Mouse (Mus musculus) midbrain, embryonic 12.5 days (tissue): ENCODE results near the gene Tmem236. TPM values are rescaled to one million over a fixed set of nuclear protein-coding genes. Genes with fewer than 3 reads are reported as not detected.
"Not testable (repeated sequence)": the region's sequence is repeated elsewhere in the genome, so short reads cannot be mapped to it uniquely, and the experiment has no call there.

ENCODE experiments used
- ATAC-seq: fragments of 200-750 bp; cut with Nextera tagmentation; 2 replicates; pipeline ENCODE4 v1.8.0; 2017; ENCODE audit warnings: low read depth, moderate TSS enrichment, moderate library complexity; ENCODE audit not compliant: low FRiP score
- H3K27ac ChIP-seq: fragments of 300-500 bp; sonication (generic); replicated peaks from 2 replicates; pipeline ENCODE4 v1.5.1; 2016; ENCODE audit warnings: mild to moderate bottlenecking
- H3K27me3 ChIP-seq: fragments of 300-500 bp; sonication (generic); 2 replicates; pipeline ENCODE4 v1.6.1; 2016; ENCODE audit warnings: mild to moderate bottlenecking
- H3K36me3 ChIP-seq: fragments of 300-500 bp; sonication (generic); 2 replicates; pipeline ENCODE4 v1.6.1; 2016
- H3K4me1 ChIP-seq: fragments of 300-500 bp; sonication (generic); 2 replicates; pipeline ENCODE4 v1.6.1; 2016
- H3K4me2 ChIP-seq: fragments of 300-500 bp; sonication (generic); replicated peaks from 2 replicates; pipeline ENCODE4 v1.6.1; 2016; ENCODE audit warnings: mild to moderate bottlenecking, moderate library complexity
- H3K4me3 ChIP-seq: fragments of 300-500 bp; sonication (generic); 2 replicates; pipeline ENCODE4 v1.5.1; 2016; ENCODE audit warnings: mild to moderate bottlenecking
- H3K9ac ChIP-seq: fragments of 300-500 bp; sonication (generic); replicated peaks from 2 replicates; pipeline ENCODE4 v1.6.1; 2016; ENCODE audit warnings: mild to moderate bottlenecking, moderate library complexity
- H3K9me3 ChIP-seq: fragments of 300-500 bp; sonication (generic); 2 replicates; pipeline ENCODE4 v1.6.1; 2016; ENCODE audit warnings: mild to moderate bottlenecking
- WGBS: fragments of 180-500 bp; shearing (Covaris S2); methylation state at CpG from one replicate; pipeline ENCODE4 v1.1.7; 2016; 5-methylcytosine and 5-hydroxymethylcytosine counted together
- polyA plus RNA-seq: library from polyadenylated mRNA; unstranded; fragments of >200 nt; fragmentation: Nextera tagmentation; extraction: Ambion mirVana; gene quantifications from 2 replicates; pipeline ENCODE4 v1.2.1, GENCODE M21; 2016

Gene Tmem236
- polyA plus RNA-seq, 1 experiment from 2014 or later, result 0.05 TPM

DNA sequence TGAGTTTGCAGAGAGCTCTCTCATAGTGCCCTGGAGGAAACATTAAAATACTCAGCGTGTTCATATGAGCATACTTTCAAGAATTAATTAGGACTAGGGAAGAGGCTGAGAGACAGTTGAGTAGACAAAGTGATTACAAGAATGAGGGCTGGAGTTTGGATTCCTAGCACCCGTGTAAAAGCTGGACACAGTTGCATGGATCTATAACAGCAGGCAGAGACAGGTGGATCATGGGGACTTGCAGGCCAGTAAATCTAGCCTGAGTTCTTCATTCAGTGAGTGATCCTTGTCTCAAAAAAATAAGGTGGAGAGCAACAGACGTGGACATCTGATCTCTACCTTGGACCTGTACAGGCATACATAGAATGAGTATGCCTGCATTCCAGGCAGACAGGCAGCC, 15.3 kb upstream of the Tmem236 start:
- no peak for ATAC-seq
- no peak overlapping the region for H3K27ac ChIP-seq
- H3K9ac ChIP-seq, result no peak overlapping the region
- H3K4me1 ChIP-seq, result no peaks in the 10 kb centered on the region
- no peaks in the 10 kb centered on the region for H3K9me3 ChIP-seq
- H3K4me2 ChIP-seq, result no peak overlapping the region
- WGBS, result 87% methylated on average over 3 of the region's 3 CpGs
- no peak overlapping the region for H3K4me3 ChIP-seq
- H3K27me3 ChIP-seq, result no peaks in the 10 kb centered on the region
- H3K36me3 ChIP-seq, result no peaks in the 10 kb centered on the region

DNA sequence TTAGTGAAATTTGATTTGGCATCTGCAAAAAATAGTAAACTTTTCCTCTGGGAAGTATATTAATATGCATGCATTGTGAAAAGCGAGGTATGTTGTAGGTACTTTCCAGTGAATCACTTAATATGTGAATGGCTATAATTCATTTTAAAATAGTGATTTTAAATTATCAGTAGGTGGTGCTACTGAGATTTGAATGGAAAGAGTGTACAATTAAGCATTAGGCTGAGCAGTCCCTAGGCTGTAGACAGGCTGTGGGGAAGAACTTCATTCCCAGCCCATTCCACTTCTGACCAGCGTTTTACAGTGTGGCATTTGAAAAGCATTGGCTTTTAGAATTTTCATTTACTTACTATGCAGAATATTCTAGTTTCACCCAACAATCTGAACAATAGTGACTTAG, 14.6 kb upstream of the Tmem236 start:
- Histone ChIP-seq H3K4me2 (no peak overlapping the region), H3K9ac (no peak overlapping the region), H3K27ac (no peak overlapping the region), H3K9me3 (no peaks in the 10 kb centered on the region), H3K4me1 (no peaks in the 10 kb centered on the region), H3K27me3 (no peaks in the 10 kb centered on the region), H3K36me3 (no peaks in the 10 kb centered on the region), H3K4me3 (no peak overlapping the region)
- ATAC-seq, result no peak
- 93% methylated on average over 2 of the region's 2 CpGs for WGBS

DNA sequence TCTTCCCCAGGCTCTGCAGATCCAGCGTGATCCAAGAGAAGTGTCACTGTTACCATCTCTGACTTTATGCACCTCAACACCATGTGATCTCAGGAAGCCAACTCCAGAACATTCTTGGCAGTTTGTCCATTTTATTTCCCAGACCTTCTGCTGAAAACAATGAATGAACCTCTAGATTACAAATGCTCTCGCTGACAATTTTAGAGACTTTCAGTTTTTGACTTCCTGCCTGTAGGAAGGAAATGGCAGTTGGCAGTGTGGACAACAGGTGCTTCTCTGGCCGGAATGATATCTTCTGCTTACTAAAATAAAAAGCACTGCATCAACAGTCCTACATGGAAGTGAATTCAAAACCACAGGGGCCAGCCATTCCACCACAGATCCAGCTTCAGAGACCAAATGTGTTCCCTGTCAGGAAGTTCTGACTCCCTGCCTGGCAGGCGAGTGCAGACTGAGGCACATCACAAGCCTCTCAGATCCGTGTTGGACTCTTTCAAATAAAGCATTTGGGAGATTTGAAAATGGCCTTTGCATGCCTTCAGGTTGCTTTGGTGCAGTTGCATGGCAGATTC, 9.8 kb upstream of the Tmem236 start:
- no peaks in the 10 kb centered on the region for H3K4me1 ChIP-seq
- H3K4me2 ChIP-seq, result no peak overlapping the region

DNA sequence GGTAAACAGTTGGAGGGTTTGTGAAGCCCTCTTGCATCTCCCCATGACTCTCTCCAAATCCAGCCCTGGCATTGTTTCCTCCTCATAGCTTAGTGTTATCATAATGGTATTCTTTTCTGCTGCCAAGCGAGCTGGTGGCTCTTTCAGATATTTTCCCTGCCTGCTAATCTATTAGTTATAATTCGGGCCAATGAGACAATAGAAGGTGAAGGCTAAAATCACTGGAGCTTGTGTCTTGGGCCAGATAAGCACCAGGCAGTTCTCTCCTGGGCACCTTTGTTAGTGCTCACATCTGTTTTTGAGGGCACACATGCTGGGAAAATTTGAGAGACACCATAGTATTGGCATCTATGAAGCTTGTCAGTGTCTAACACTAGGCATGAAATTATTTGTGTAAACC, 9.3 kb upstream of the Tmem236 start:
- Histone ChIP-seq H3K27ac (no peak overlapping the region), H3K36me3 (no peaks in the 10 kb centered on the region), H3K4me3 (no peak overlapping the region), H3K9me3 (no peaks in the 10 kb centered on the region), H3K4me1 (no peaks in the 10 kb centered on the region), H3K4me2 (no peak overlapping the region), H3K9ac (no peak overlapping the region), H3K27me3 (no peaks in the 10 kb centered on the region)
- WGBS, result 51% methylated on average over 2 of the region's 2 CpGs
- ATAC-seq, result no peak

More for the DNA sequence above, 9.8 kb upstream of the Tmem236 start:
- ATAC-seq, result no peak
- WGBS, result 82% methylated on average over 5 of the region's 5 CpGs
- no peak overlapping the region for H3K4me3 ChIP-seq
- H3K27me3 ChIP-seq, result no peaks in the 10 kb centered on the region
- H3K36me3 ChIP-seq, result no peaks in the 10 kb centered on the region
- no peak overlapping the region for H3K9ac ChIP-seq
- no peaks in the 10 kb centered on the region for H3K9me3 ChIP-seq
- H3K27ac ChIP-seq, result no peak overlapping the region

DNA sequence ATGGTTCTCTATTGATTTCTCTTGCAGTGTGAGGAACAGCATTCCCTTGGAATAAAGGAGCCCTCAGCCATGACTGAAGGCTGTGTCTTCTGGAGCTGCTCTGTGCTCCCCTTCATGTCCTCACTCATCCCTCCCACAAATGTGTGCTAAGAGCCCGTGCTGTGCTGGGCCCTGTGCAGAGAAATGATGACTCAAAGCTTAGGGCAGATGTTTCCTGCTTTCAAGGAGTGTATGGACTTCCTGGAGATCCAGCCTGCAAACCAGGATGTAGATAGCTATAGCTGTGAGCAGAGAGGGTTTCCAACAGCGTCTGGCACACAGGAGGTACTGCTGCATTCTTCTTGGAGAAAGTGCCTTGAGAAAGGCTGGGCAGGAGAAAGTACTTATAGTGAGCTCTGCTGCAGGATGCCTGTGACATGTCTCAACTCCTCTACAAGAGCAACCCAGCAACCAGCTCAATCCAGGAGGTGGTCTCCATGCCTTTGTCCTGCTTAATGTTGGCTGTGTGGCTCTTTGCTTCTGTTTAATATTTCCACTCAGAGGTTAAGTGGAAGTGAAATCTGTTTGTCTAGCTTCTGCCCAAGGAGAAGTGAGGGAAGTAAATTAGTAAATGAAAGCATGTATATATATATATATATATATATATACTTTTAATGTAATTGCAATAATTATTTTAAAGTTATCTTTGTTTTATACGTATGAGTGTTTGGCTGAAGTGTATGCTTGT, 8.5 kb upstream of the Tmem236 start:
- H3K4me3 ChIP-seq, result no peak overlapping the region
- no peak overlapping the region for H3K27ac ChIP-seq
- no peaks in the 10 kb centered on the region for H3K4me1 ChIP-seq
- H3K9ac ChIP-seq, result no peak overlapping the region
- H3K36me3 ChIP-seq, result no peaks in the 10 kb centered on the region
- no peak overlapping the region for H3K4me2 ChIP-seq
- ATAC-seq, result no peak
- no peaks in the 10 kb centered on the region for H3K27me3 ChIP-seq
- 83% methylated on average over 3 of the region's 3 CpGs for WGBS
- no peaks in the 10 kb centered on the region for H3K9me3 ChIP-seq

DNA sequence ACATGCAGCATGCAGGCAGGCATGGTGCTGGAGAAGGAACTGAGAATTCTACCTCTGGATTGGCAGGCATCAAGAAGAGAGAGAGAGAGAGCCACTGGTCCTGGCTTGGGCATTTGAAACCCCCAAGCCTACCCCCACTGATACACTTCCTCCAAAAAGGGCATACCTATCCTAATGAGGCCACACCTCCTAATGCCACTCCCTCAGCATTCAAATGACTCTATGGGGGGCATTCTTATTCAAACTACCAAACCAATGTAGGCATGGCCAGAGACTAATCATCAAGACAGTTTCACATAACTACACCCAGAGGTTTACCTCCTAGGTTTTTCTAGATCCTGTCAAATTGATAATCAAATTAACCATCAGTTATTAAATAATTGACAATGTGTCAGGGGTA, 6.6 kb upstream of the Tmem236 start:
- H3K36me3 ChIP-seq, result no peaks in the 10 kb centered on the region
- no peaks in the 10 kb centered on the region for H3K9me3 ChIP-seq
- H3K4me2 ChIP-seq, result no peak overlapping the region
- ATAC-seq, result no peak
- H3K27me3 ChIP-seq, result no peaks in the 10 kb centered on the region
- H3K4me1 ChIP-seq, result no peaks in the 10 kb centered on the region
- H3K4me3 ChIP-seq, result no peak overlapping the region
- H3K27ac ChIP-seq, result no peak overlapping the region
- no peak overlapping the region for H3K9ac ChIP-seq

DNA sequence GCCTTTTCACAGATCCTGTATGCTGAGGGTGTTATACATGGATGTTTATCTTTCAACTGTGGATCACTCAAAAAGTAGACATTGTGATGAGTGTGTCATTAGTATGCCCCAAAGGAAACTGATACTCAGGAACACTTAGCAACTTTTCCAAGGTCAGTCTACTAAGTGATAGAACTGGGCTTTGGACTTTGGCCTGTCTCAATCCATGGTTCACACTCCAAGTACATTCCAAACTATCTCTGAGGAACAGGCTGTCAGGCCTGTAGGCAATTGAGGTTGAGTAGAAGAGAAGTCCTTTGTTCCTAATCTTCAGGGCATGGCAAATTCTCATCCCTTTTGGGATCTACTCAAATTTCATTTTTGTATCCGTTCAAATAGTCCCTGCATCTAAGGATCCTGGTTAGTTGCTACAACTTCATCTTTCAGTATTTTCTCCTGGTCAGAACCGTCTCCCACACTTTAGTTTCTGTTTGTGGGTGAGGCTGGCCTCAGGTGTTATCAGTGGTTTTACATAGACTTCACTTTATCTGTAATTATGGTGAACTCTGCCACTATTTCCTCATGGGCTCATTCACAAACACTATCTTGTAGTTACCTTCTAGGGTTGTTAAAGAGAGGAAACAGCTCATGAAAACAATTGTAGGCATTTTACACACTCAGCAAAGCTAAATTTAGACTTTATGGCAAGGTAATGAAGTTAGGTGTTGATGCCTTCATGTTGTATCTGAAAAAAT, 2.3 kb downstream of the Tmem236 start:
- no peak overlapping the region for H3K27ac ChIP-seq
- no peaks in the 10 kb centered on the region for H3K4me1 ChIP-seq
- H3K9ac ChIP-seq, result no peak overlapping the region
- ATAC-seq, result no peak
- H3K36me3 ChIP-seq, result no peaks in the 10 kb centered on the region
- H3K9me3 ChIP-seq, result no peaks in the 10 kb centered on the region
- H3K4me3 ChIP-seq, result no peak overlapping the region
- no peaks in the 10 kb centered on the region for H3K27me3 ChIP-seq
- H3K4me2 ChIP-seq, result no peak overlapping the region
- 83% methylated on average over 2 of the region's 2 CpGs for WGBS

DNA sequence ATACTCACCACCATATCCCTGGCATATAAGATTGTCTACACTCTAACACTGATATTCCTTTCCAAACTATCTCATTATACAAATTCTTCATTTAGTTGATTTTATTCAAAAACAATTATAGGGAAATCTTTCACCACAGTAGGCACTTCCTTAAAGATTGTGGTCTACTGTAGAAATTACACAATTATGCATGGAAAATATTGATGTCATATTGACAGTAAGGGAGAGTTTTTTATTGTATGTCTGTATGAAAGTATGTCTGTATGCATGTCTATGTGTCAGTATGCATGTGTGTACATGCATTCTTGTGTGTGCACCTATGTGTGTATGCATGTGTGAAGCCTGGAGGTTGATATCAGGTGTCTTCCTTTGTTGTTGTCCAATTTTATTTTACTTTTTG, 10.1 kb downstream of the Tmem236 start:
- Histone ChIP-seq H3K4me1 (no peaks in the 10 kb centered on the region), H3K9me3 (no peaks in the 10 kb centered on the region), H3K9ac (no peak overlapping the region), H3K27ac (no peak overlapping the region), H3K36me3 (no peaks in the 10 kb centered on the region), H3K4me2 (no peak overlapping the region), H3K27me3 (no peaks in the 10 kb centered on the region), H3K4me3 (no peak overlapping the region)
- ATAC-seq, result no peak

DNA sequence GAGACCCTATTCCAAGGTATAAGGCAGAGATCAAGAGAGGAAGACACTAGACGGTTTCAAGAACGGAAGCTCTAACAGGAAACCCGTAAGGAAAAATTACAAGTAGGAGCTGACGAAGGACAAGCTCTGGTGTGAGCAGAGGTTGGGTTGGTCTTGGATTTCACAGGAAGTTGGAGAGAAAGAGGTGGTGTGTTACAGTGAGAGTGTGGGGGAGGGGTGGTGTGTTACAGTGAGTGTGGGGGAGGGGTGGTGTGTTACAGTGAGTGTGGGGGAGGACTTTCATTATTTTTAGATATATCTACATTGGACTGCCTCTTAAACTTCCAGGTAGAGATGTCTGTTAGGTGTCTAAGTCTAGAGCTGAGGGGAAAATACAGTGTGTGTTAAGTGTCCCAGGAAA, 16.4 kb downstream of the Tmem236 start:
- H3K4me1 ChIP-seq, result no peaks in the 10 kb centered on the region
- H3K4me3 ChIP-seq, result no peak overlapping the region
- no peaks in the 10 kb centered on the region for H3K9me3 ChIP-seq
- H3K36me3 ChIP-seq, result no peaks in the 10 kb centered on the region
- H3K9ac ChIP-seq, result no peak overlapping the region
- no peak overlapping the region for H3K4me2 ChIP-seq
- ATAC-seq, result no peak
- H3K27ac ChIP-seq, result no peak overlapping the region
- H3K27me3 ChIP-seq, result no peaks in the 10 kb centered on the region
- WGBS, result 90% methylated on average over 4 of the region's 4 CpGs

DNA sequence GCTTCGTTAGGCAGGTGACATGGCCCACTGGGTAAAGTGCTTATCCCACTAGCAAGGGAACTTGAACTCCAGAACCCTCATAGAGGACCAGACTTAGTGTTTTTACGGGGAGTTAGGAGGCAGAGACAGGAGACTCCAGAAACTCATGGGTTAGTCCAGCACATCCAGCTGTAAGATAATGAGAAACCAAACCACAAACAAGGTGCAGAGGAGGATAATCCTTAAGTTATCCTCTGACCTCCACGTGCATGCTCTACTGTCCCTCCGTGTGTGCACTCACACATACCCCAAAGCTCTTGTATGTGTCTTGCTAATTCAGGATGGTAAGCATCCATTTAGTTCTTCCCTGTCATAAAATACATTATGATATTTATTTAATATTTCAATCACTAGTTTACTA, 17.3 kb downstream of the Tmem236 start:
- H3K4me3 ChIP-seq, result no peak overlapping the region
- no peak overlapping the region for H3K9ac ChIP-seq
- no peaks in the 10 kb centered on the region for H3K36me3 ChIP-seq
- no peaks in the 10 kb centered on the region for H3K9me3 ChIP-seq
- H3K27me3 ChIP-seq, result no peaks in the 10 kb centered on the region
- 77% methylated on average over 4 of the region's 4 CpGs for WGBS
- H3K27ac ChIP-seq, result no peak overlapping the region
- no peak for ATAC-seq
- no peaks in the 10 kb centered on the region for H3K4me1 ChIP-seq
- H3K4me2 ChIP-seq, result no peak overlapping the region

DNA sequence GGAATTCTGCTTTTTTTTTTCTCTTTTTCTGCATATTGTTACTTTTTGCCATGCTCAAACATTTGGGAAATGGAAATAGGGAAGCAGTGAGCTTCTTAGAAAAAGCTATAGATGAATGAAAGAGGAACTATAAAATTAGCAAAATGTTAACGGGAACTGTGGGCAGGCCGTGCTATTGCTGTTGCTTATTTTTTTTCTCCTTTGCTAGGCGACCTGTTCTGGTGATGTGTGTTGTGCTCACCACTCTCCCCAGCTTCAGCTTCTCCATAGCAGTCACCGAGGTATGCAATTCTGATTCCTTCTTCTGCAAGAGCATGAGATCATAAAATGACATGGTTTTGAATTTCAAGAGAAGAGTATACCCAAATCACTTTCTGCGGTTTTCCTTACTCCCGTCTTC, 17.7 kb downstream of the Tmem236 start:
- 91% methylated on average over 6 of the region's 6 CpGs for WGBS
- H3K27me3 ChIP-seq, result no peaks in the 10 kb centered on the region
- H3K27ac ChIP-seq, result no peak overlapping the region
- H3K36me3 ChIP-seq, result no peaks in the 10 kb centered on the region
- no peak overlapping the region for H3K4me3 ChIP-seq
- H3K9me3 ChIP-seq, result no peaks in the 10 kb centered on the region
- no peak overlapping the region for H3K9ac ChIP-seq
- ATAC-seq, result no peak
- no peak overlapping the region for H3K4me2 ChIP-seq
- no peaks in the 10 kb centered on the region for H3K4me1 ChIP-seq

DNA sequence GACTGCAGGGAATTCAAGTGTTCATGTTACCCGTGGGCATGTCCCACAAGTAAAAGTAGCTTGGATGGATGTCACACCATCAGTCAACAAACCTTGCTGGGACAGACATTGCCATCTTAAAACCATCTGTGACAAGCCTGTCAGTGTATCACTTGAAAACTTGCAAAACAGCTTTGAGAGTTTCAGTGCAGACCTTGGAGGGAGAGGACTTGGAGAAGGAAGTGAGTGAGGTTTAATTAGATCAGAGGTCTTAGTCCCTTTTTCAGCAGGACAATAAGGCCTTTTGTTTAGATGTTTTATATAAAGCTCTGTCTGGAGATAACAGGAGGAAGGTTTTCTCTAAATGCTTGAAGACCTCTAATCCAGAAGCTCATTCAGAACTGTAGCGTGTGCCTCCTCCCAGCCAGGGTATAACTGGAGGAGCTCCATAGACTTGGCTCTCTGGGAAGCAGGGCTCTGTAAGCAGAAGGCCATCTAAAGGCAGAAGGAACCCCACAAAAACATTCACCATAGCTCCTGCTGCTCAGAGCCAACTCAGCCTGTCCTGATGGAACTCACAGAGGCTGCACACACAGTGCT, 24.1 kb downstream of the Tmem236 start:
- H3K9me3 ChIP-seq, H3K4me1 ChIP-seq, H3K27me3 ChIP-seq, H3K4me2 ChIP-seq, ATAC-seq, H3K36me3 ChIP-seq, H3K27ac ChIP-seq, H3K4me3 ChIP-seq, H3K9ac ChIP-seq: not testable (repeated sequence)
- no CpG with 5 or more reads among the region's 2 CpGs for WGBS
